Mouse (Mus musculus) G1E (cell line): ENCODE results near the gene Scrn2. TPM values are rescaled to one million over a fixed set of nuclear protein-coding genes. Genes with fewer than 3 reads are reported as not detected.

ENCODE experiments used
- ATAC-seq: 2 replicates; pipeline ENCODE4 v1.8.0; 2016; ENCODE audit warnings: mild to moderate bottlenecking; ENCODE audit not compliant: insufficient number of reproducible peaks, poor library complexity, low FRiP score, severe bottlenecking; ENCODE audit errors: extremely low read depth
- DNase-seq: peaks from one replicate; pipeline ENCODE4 v3.0.0; 2012; ENCODE audit warnings: low spot score
- H3K27me3 ChIP-seq: 2 replicates; pipeline ENCODE4 v1.6.1; 2012; ENCODE audit warnings: mild to moderate bottlenecking, low read length, inconsistent platforms; ENCODE audit not compliant: insufficient read depth
- H3K36me3 ChIP-seq: replicated peaks from 2 replicates; pipeline ENCODE3; 2012; ENCODE audit warnings: mild to moderate bottlenecking, inconsistent platforms
- H3K4me1 ChIP-seq: 2 replicates; pipeline ENCODE4 v1.6.1; 2012; ENCODE audit warnings: low read depth, low read length, inconsistent platforms, mixed read lengths; ENCODE audit not compliant: insufficient read depth
- H3K4me3 ChIP-seq: 2 replicates; pipeline ENCODE4 v1.5.1; 2012; ENCODE audit warnings: low read depth, mild to moderate bottlenecking, inconsistent platforms, low read length, moderate library complexity, mixed read lengths
- H3K9me3 ChIP-seq: replicated peaks from 2 replicates; pipeline ENCODE4 v1.6.1; 2012; ENCODE audit warnings: inconsistent platforms
- CTCF ChIP-seq: IDR thresholded peaks from 2 replicates; pipeline ENCODE4 v1.5.1; 2012; ENCODE audit warnings: low read depth, low read length, inconsistent platforms, mixed read lengths
- GATA1 ChIP-seq: IDR thresholded peaks from 2 replicates; pipeline ENCODE4 v1.6.1; 2012; ENCODE audit warnings: borderline replicate concordance, low read length, inconsistent platforms, mixed read lengths
- GATA2 ChIP-seq: IDR thresholded peaks from 2 replicates; pipeline ENCODE4 v1.6.1; 2012; ENCODE audit warnings: low read depth, low read length, inconsistent platforms, borderline replicate concordance
- POLR2AphosphoS5 ChIP-seq: IDR thresholded peaks from 2 replicates; pipeline ENCODE4 v1.6.1; 2012; ENCODE audit warnings: low read depth, low read length, inconsistent platforms; ENCODE audit not compliant: insufficient replicate concordance
- TAL1 ChIP-seq: conservative IDR thresholded peaks from 2 replicates; pipeline ENCODE4 v1.6.1; 2012; ENCODE audit warnings: low read depth, low read length, inconsistent platforms, mixed read lengths
- polyA plus RNA-seq: library from polyadenylated mRNA; stranded (reverse); fragments of >175 nt; gene quantifications from 2 replicates; pipeline ENCODE4 v1.2.3, GENCODE M21; 2012
- total RNA-seq, 2 experiments: library from RNA; stranded (forward) in 1 of 2; stranded (reverse) in 1 of 2; fragments of 200-1000 nt in 1 of 2; fragments of >200 nt in 1 of 2; fragmentation: Nextera tagmentation in 1 of 2; gene quantifications; 2 replicates each; pipeline ENCODE4 v1.2.3; 2014 to 2017

The Scrn2 gene
- total and polyA plus RNA-seq, 3 experiments = 5.3 to 12.7 (median 10.5) TPM

GRCm38 (mm10) chr11:96986463-96986862 is 43.3 kb upstream of the Scrn2 start:
- peaks cover 15% of the 10 kb centered on the region for H3K4me1 ChIP-seq

GRCm38 (mm10) chr11:96987873-96988655 is 41.7 kb upstream of the Scrn2 start:
- no peak for ATAC-seq
- TF ChIP-seq TAL1 = no peak
- TF ChIP-seq POLR2AphosphoS5 = no peak
- TF ChIP-seq GATA1 = no peak
- TF ChIP-seq CTCF = no peak
- no peak for TF ChIP-seq GATA2
- Histone ChIP-seq H3K27me3 (peaks cover 80% of the 10 kb centered on the region), H3K36me3 (no peaks in the 10 kb centered on the region), H3K9me3 (no peaks in the 10 kb centered on the region), H3K4me1 (peaks cover 11% of the 10 kb centered on the region), H3K4me3 (no peak overlapping the region)
- no peak for DNase-seq

More at GRCm38 (mm10) chr11:96986463-96986862, 43.3 kb upstream of the Scrn2 start:
- ATAC-seq (no peak), DNase-seq (no peak)
- H3K36me3 ChIP-seq = no peaks in the 10 kb centered on the region
- peaks cover 65% of the 10 kb centered on the region for H3K27me3 ChIP-seq
- no peak for TF ChIP-seq POLR2AphosphoS5
- TF ChIP-seq TAL1 = no peak
- TF ChIP-seq GATA1 = no peak
- no peak for TF ChIP-seq GATA2
- TF ChIP-seq CTCF = no peak
- no peak overlapping the region for H3K4me3 ChIP-seq
- no peaks in the 10 kb centered on the region for H3K9me3 ChIP-seq

GRCm38 (mm10) chr11:96991501-96991900 is 38.2 kb upstream of the Scrn2 start:
- H3K27me3 ChIP-seq = peaks cover 88% of the 10 kb centered on the region
- no peak for ATAC-seq
- H3K4me1 ChIP-seq = peaks cover 11% of the 10 kb centered on the region

GRCm38 (mm10) chr11:96992722-96993311 is 36.9 kb upstream of the Scrn2 start:
- no peak for ATAC-seq
- Histone ChIP-seq H3K36me3 (no peaks in the 10 kb centered on the region), H3K9me3 (no peaks in the 10 kb centered on the region), H3K27me3 (peaks cover 89% of the 10 kb centered on the region), H3K4me1 (peaks cover 13% of the 10 kb centered on the region), H3K4me3 (no peak overlapping the region)
- no peak for DNase-seq
- TF ChIP-seq GATA1 (no peak), GATA2 (no peak), CTCF (no peak), POLR2AphosphoS5 (no peak), TAL1 (no peak)

More at GRCm38 (mm10) chr11:96991501-96991900, 38.2 kb upstream of the Scrn2 start:
- Histone ChIP-seq H3K4me3 (no peak overlapping the region), H3K9me3 (no peaks in the 10 kb centered on the region), H3K36me3 (no peaks in the 10 kb centered on the region)
- DNase-seq = no peak
- TF ChIP-seq GATA1 (no peak), GATA2 (no peak), CTCF (no peak), TAL1 (no peak), POLR2AphosphoS5 (no peak)

DNA sequence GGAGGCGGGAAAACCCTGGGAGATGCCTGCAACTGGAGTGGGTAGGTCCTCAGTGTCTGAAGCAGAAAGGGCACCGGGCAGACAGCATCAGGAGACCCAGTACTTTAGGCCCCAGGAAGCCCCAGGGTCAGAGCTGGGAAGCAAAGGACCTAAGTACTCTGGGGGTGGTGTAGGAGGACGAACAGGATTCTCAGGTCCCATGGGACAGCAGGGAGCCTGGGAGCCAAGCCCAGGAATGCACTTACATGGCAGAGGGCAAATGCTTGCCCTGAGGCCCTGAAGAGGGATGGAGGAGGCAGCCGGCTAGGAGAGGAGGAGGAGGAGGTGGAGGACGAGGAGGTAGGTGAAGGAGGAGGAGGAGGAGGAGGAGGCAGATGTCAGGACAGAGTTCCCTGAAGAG is 34.7 kb upstream of the Scrn2 start:
- Histone ChIP-seq H3K36me3 (no peaks in the 10 kb centered on the region), H3K9me3 (no peaks in the 10 kb centered on the region), H3K4me3 (no peak overlapping the region), H3K27me3 (peaks cover 93% of the 10 kb centered on the region), H3K4me1 (peaks cover 12% of the 10 kb centered on the region)
- DNase-seq = no peak
- TF ChIP-seq CTCF (no peak), TAL1 (no peak), POLR2AphosphoS5 (no peak), GATA1 (no peak), GATA2 (no peak)
- ATAC-seq = no peak
